Mouse (Mus musculus) colon, adult 2 months (tissue): ENCODE results near the gene Mfap3l. TPM values are rescaled to one million over a fixed set of nuclear protein-coding genes. Genes with fewer than 3 reads are reported as not detected.

Experiments used
- polyA plus RNA-seq: library from polyadenylated mRNA; depleted of rRNA; stranded (reverse); fragments of >200 nt; gene quantifications from 2 replicates; pipeline ENCODE4 v1.2.3, GENCODE M21; 2012; rRNA removed

Mfap3l gene
- polyA plus RNA-seq, result 2.9 and 3.9 TPM in 2 replicates

GRCm38 (mm10) chr8:60632250-60632932, at the start of gene Mfap3l:
TSS of gene Mfap3l (plus strand) at chr8:60632827.

Other genes with a start within 250 kb of the Mfap3l start
- gene Gm10283, start 129.6 kb upstream of the Mfap3l start, polyA plus RNA-seq, result not detected in 2 replicates
- 0.21 TPM in 1 of 2 replicates, not detected in the other for gene Aadat, start 126.9 kb upstream of the Mfap3l start, polyA plus RNA-seq